Mouse (Mus musculus) stomach, postnatal 0 days (tissue): ENCODE results near the gene Selenof. TPM values are rescaled to one million over a fixed set of nuclear protein-coding genes. Genes with fewer than 3 reads are reported as not detected.

Experiments
- ATAC-seq: fragments of 200-750 bp; cut with Nextera tagmentation; 2 replicates; pipeline ENCODE4 v1.8.0; 2017; ENCODE audit not compliant: low FRiP score, low TSS enrichment
- DNase-seq: peaks from one replicate; pipeline ENCODE4 v3.0.0-alpha.2; 2016; ENCODE audit warnings: low spot score
- H3K27ac ChIP-seq: fragments of 300-500 bp; sonication (generic); replicated peaks from 2 replicates; pipeline ENCODE4 v1.5.1; 2014; ENCODE audit warnings: mild to moderate bottlenecking, control low read depth
- H3K27me3 ChIP-seq: fragments of 300-500 bp; sonication (generic); 2 replicates; pipeline ENCODE4 v1.6.1; 2014; ENCODE audit warnings: low read length; ENCODE audit not compliant: control insufficient read depth, insufficient read depth
- H3K36me3 ChIP-seq: fragments of 300-500 bp; sonication (generic); 2 replicates; pipeline ENCODE4 v1.6.1; 2014; ENCODE audit warnings: low read length, mixed read lengths; ENCODE audit not compliant: control insufficient read depth, insufficient read depth
- H3K4me1 ChIP-seq: fragments of 300-500 bp; sonication (generic); replicated peaks from 2 replicates; pipeline ENCODE4 v1.6.1; 2014; ENCODE audit warnings: antibody characterized with exemption; ENCODE audit not compliant: control insufficient read depth, insufficient read depth
- H3K4me2 ChIP-seq: fragments of 300-500 bp; sonication (generic); replicated peaks from 2 replicates; pipeline ENCODE4 v1.6.1; 2014; ENCODE audit warnings: low read depth, mild to moderate bottlenecking, control low read depth, moderate library complexity
- H3K4me3 ChIP-seq: fragments of 300-500 bp; sonication (generic); 2 replicates; pipeline ENCODE4 v1.5.1; 2014; ENCODE audit warnings: low read depth, low read length, control low read depth
- H3K9ac ChIP-seq: fragments of 300-500 bp; sonication (generic); 2 replicates; pipeline ENCODE4 v1.6.1; 2014; ENCODE audit warnings: mild to moderate bottlenecking, low read length, control low read depth, mixed read lengths
- H3K9me3 ChIP-seq: fragments of 300-500 bp; sonication (generic); 2 replicates; pipeline ENCODE4 v1.6.1; 2016; ENCODE audit warnings: low read length; ENCODE audit not compliant: control insufficient read depth
- CTCF ChIP-seq: IDR thresholded peaks from 2 replicates; pipeline ENCODE4 v1.5.1; 2016; ENCODE audit warnings: antibody characterized with exemption, low read depth, mild to moderate bottlenecking, moderate library complexity
- EP300 ChIP-seq: optimal IDR thresholded peaks from 2 replicates; pipeline ENCODE3; 2016; ENCODE audit warnings: antibody characterized with exemption
- WGBS: fragments of 180-500 bp; shearing (Covaris S2); extraction: QIAGEN DNeasy Blood & Tissue Kit; methylation state at CpG from one replicate; pipeline ENCODE4 v1.1.7; 2014; 5-methylcytosine and 5-hydroxymethylcytosine counted together
- polyA plus RNA-seq: library from polyadenylated mRNA; unstranded; fragments of >200 nt; fragmentation: Nextera tagmentation; extraction: Ambion mirVana; gene quantifications from 2 replicates; pipeline ENCODE4 v1.2.1, GENCODE M21; 2015

The Selenof gene
- polyA plus RNA-seq, 1 experiment from 2014 or later: 560 TPM

DNA sequence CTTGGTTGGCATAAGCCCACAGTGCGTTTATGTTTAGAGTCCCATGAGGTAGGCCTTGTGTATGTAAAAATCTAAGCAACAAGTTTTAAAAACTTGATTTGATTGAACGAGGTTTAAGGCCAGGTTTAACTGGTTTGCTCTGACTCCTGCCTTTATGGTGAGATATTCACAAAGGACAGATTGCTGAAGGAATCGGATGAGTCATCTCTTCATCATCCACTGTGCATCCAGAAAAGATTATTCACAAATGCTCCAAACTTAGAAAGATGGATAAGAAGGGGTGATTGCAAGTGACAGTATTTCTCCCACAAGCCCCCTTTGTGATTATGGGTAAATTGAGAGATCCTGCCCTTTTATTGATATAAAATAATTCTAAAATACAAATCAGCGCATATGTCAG, 8.8 kb downstream of the Selenof start:
- Histone ChIP-seq H3K4me1 (peaks cover 2% of the 10 kb centered on the region; the same call in 1 of the 2 replicates), H3K4me3 (no peak overlapping the region), H3K27me3 (no peaks in the 10 kb centered on the region), H3K36me3 (0 out of 2 replicates have a peak, but pooled peaks cover 2% of the 10 kb centered on the region), H3K9ac (no peak overlapping the region), H3K27ac (no peak overlapping the region), H3K9me3 (no peaks in the 10 kb centered on the region), H3K4me2 (no peak overlapping the region)
- no peak for DNase-seq
- WGBS: 80% methylated on average over 4 of the region's 4 CpGs
- TF ChIP-seq EP300 (no peak), CTCF (no peak)
- ATAC-seq: no peak

DNA sequence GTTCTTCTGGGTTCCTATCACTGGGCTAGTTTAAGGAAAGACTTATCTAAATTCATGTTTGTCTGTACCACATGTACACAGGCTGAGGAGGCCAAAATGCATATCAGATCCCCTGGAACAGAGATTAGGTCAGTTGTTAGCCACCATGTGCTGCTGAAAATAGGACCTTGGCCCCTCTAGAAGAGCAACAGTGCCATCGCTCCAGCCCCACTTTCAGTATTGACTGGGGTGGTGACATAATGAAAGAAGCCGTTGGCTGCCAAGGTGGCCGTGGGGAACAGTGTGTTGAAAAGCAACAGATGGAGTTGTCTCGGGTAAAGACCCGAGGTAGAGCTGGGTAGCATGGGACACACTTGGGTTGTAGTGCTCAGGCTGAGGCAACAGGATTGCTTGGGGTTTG, 9.7 kb downstream of the Selenof start:
- H3K27me3 ChIP-seq: no peaks in the 10 kb centered on the region
- no peaks in the 10 kb centered on the region; the same call in 1 of the 2 replicates for H3K4me1 ChIP-seq
- no peak for ATAC-seq
- 85% methylated on average over 5 of the region's 5 CpGs for WGBS
- no peak overlapping the region for H3K4me3 ChIP-seq
- H3K4me2 ChIP-seq: no peak overlapping the region
- DNase-seq: no peak
- no peaks in the 10 kb centered on the region for H3K9me3 ChIP-seq
- TF ChIP-seq CTCF (no peak), EP300 (no peak)
- H3K9ac ChIP-seq: no peak overlapping the region
- H3K36me3 ChIP-seq: 0 out of 2 replicates have a peak, but pooled peaks cover 2% of the 10 kb centered on the region
- no peak overlapping the region for H3K27ac ChIP-seq

DNA sequence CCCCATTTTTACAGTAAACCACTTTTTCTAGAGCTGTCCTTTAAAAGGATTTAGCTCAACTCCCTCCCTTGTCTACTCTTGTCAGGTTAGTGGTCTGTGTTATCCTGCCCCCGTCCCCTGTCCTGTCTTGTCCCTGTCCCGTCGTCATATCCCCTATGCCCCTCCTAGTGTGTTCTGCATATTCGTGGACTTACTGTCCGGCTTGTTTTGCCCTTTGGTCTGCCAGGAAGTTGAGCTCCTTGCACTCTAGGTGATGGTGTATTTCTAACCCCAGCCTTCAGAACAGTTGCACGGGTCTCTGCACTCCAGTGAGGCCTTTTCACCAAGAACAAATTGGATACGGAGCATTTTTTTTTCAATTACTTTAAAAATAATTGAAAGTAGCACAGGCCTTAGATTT, 10.2 kb downstream of the Selenof start:
- TF ChIP-seq CTCF (no peak), EP300 (no peak)
- Histone ChIP-seq H3K36me3 (0 out of 2 replicates have a peak, but pooled peaks cover 2% of the 10 kb centered on the region), H3K4me1 (no peaks in the 10 kb centered on the region; the same call in 1 of the 2 replicates), H3K27ac (no peak overlapping the region), H3K4me2 (no peak overlapping the region), H3K9ac (no peak overlapping the region), H3K4me3 (no peak overlapping the region), H3K9me3 (no peaks in the 10 kb centered on the region), H3K27me3 (no peaks in the 10 kb centered on the region)
- WGBS: 70% methylated on average over 7 of the region's 7 CpGs
- ATAC-seq: no peak
- DNase-seq: no peak

DNA sequence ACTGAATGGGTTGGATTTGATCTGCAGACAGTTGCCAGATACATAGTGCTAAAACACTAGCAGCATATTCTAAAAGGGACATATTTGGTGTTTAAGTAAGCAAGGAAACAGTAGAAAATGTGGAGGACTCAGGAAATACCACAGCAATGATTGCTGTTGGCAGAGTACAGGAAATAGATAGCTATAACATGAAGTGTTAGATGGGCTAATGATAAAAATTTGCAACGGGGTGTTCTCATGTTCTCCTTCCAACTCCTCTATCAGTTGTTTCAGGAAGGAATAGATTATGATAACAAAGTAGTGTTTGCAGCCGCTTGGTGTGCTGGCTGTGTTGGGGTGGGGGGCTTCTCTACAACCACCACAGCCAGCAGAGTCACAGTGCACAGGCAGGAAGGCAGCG, 11.7 kb downstream of the Selenof start:
- no peaks in the 10 kb centered on the region; the same call in 1 of the 2 replicates for H3K4me1 ChIP-seq
- ATAC-seq: no peak
- DNase-seq: no peak
- no peak for TF ChIP-seq CTCF
- TF ChIP-seq EP300: no peak
- no peak overlapping the region for H3K27ac ChIP-seq
- H3K4me2 ChIP-seq: no peak overlapping the region
- H3K36me3 ChIP-seq: 0 out of 2 replicates have a peak, but pooled peaks cover 2% of the 10 kb centered on the region
- no peaks in the 10 kb centered on the region for H3K9me3 ChIP-seq
- no peak overlapping the region for H3K9ac ChIP-seq
- WGBS: 56% methylated on average over 3 of the region's 3 CpGs
- no peak overlapping the region for H3K4me3 ChIP-seq
- H3K27me3 ChIP-seq: no peaks in the 10 kb centered on the region

DNA sequence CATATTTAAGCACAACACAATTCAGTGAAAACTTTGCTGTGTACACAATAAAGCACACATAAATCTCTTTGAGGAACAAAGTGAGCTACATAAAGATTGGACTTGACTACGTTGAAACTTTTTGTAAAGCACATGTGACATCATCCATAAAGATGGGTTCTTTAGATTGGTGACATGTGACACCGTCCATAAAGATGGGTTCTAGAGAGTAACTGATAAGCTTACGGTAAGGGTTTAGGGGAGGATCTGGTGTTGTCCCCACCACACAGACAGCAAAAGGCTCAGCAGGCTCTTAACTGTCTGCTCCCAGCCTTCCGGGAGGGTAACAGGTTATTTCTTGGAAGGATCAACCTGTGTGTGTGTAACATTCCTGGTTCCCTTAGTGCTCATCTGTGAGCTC, 12.2 kb downstream of the Selenof start:
- no peak for TF ChIP-seq CTCF
- Histone ChIP-seq H3K36me3 (0 out of 2 replicates have a peak, but pooled peaks cover 2% of the 10 kb centered on the region), H3K27ac (no peak overlapping the region), H3K4me3 (no peak overlapping the region), H3K9me3 (no peaks in the 10 kb centered on the region), H3K27me3 (no peaks in the 10 kb centered on the region), H3K4me1 (no peaks in the 10 kb centered on the region; the same call in 1 of the 2 replicates), H3K9ac (no peak overlapping the region), H3K4me2 (no peak overlapping the region)
- ATAC-seq: no peak
- WGBS: 75% methylated on average over 4 of the region's 4 CpGs
- DNase-seq: no peak

DNA sequence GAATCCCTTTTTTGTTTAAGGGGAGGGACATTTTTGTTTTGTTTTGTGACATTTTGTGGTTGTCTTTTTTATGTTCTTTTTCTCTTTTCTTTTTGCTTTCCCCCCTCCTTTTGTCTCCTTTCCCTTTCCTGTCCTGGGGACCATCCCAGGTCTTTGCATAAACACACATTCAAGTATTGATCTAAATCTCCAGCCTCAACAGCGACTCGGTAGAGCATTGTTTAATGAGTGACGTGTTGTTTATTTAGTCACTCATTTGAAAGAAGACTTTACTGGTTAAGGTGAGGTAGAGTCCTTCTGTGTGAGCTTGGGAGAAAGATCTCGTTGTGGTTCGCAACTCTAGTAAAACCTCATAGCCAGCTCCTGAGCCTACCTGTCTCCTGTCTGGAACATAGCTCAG, 13.7 kb downstream of the Selenof start:
- Histone ChIP-seq H3K36me3 (0 out of 2 replicates have a peak, but pooled peaks cover 4% of the 10 kb centered on the region), H3K27me3 (no peaks in the 10 kb centered on the region), H3K4me2 (no peak overlapping the region), H3K9ac (no peak overlapping the region), H3K9me3 (no peaks in the 10 kb centered on the region), H3K4me3 (no peak overlapping the region), H3K27ac (peak overlapping the region; percentile 40; the same call in 1 of the 2 replicates), H3K4me1 (no peaks in the 10 kb centered on the region; the same call in 1 of the 2 replicates)
- ATAC-seq (peak; percentile 77; the same call in 1 of the 2 replicates), DNase-seq (no peak)
- 33% methylated on average over 5 of the region's 5 CpGs for WGBS
- TF ChIP-seq EP300 (no peak), CTCF (no peak)
